Mouse (Mus musculus) adrenal gland, postnatal 36 days (tissue): ENCODE measurements around the gene Fam71f2. TPM values are rescaled to one million over a fixed set of nuclear protein-coding genes. Genes with fewer than 3 reads are reported as not detected.
A peak's percentile ranks its signal among the peaks of the same experiment; 100 is the strongest.

Source experiments
- DNase-seq, 2 experiments: peaks; one replicate each; pipeline ENCODE4 v3.0.0; 2021; ENCODE audit warnings: mixed read lengths in 1 of 2
- long read RNA-seq, 2 experiments: library from polyadenylated mRNA; stranded (forward); transcript quantifications; one replicate each; pipeline ENCODE4 v2.0.0; 2021; ENCODE audit warnings: borderline sequencing depth in 2 of 2
- total RNA-seq, 2 experiments: library from RNA; stranded (reverse); gene quantifications; 2 replicates each; pipeline ENCODE4 v1.2.3; 2021

The Fam71f2 gene
- total RNA-seq, result not detected
- long read RNA-seq, experiment 1, result 0 reads
- long read RNA-seq, experiment 2, result 0 reads

GRCm38 (mm10) chr6:29279293-29279692, at the start of gene Fam71f2:
Gene Fam71f2, plus strand, starts transcription at chr6:29279593.
- DNase-seq, result no peak

DNA sequence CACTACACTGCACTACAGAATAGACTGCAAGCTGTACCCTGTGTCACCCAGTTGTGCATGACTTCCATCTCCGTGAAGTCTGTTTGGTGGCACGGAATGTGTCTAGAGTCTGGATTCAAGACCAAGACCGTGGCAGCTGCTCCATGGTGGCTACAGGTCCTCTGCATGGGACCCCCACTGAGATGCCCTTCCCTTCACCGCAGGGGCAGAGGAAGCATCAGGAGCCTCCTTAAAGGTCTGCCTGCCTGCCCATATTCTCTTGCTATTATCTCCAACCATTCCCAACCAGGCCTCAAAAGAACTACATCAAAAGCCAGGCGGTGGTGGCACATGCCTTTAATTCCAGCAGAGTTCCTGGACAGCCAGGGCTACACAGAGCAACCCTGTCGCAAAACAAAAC, 49.0 kb upstream of the Fam71f2 start:
- DNase-seq, result no peak

GRCm38 (mm10) chr6:29231799-29232198, 47.6 kb upstream of the Fam71f2 start:
- no peak for DNase-seq

- DNase-seq, result no peak
These were observed 47.1 kb upstream of the Fam71f2 start for GRCm38 (mm10) chr6:29232321-29232720.

DNA sequence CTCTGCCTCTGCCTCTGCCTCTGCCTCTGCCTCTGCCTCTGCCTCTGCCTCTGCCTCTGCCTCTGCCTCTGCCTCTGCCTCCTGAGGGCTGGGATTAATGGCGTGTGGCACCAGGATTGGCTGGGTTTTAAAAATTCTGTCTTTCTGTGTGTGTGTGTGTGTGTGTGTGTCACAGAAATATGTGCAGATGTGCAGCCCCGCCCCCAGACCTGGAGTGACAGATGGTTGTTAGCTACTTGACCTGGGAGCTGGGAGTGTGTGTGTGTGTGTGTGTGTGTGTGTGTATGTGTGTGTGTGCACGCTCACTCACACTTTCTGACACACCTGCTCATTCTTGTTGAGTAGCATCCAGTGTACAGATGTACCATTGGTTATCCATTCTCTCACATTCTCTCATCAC, 45.7 kb upstream of the Fam71f2 start:
- DNase-seq, result no peak

GRCm38 (mm10) chr6:29234272-29234671, 45.1 kb upstream of the Fam71f2 start:
- no peak for DNase-seq

DNA sequence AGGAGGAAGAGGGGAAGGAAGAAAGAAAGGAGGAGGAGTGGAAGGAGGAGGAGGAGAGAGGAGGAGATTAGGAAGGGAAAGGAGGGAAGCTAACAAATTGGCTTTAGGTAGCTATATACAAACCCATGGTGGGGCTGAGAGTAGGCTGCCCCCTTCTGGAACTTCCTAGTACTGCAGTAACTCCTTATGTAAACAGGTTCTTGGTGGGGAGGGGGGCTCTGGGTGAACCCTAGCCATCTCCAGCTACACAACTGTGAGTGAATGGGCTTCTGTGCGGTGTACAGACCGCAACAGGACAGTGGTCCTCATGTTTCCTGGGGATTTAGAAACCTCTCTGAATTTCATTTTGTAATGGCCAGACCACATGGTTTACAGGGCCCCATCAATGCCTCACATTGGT, 38.6 kb upstream of the Fam71f2 start:
- peak; percentile 28 to 51 for DNase-seq

DNA sequence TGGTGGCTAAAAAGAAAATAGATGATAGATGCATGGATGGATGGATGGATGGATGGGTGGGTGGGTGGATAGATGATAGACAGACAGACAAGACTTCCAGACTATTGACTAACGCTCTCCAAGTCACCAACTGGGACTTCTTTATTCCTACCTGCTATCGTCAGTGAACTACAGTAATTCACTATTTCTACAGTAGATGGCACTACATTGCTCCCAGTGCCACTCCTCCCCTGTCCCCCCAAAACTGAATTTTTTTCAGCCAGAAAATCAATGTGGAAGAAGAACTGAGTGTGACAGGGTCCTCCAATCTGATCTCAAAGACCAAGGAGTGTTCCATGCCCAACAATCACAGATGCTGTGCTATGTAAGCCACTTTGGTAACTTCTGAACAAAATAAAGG, 37.7 kb upstream of the Fam71f2 start:
- DNase-seq, result no peak

- DNase-seq, result no peak
These were observed 37.1 kb upstream of the Fam71f2 start for GRCm38 (mm10) chr6:29242265-29242664.

DNA sequence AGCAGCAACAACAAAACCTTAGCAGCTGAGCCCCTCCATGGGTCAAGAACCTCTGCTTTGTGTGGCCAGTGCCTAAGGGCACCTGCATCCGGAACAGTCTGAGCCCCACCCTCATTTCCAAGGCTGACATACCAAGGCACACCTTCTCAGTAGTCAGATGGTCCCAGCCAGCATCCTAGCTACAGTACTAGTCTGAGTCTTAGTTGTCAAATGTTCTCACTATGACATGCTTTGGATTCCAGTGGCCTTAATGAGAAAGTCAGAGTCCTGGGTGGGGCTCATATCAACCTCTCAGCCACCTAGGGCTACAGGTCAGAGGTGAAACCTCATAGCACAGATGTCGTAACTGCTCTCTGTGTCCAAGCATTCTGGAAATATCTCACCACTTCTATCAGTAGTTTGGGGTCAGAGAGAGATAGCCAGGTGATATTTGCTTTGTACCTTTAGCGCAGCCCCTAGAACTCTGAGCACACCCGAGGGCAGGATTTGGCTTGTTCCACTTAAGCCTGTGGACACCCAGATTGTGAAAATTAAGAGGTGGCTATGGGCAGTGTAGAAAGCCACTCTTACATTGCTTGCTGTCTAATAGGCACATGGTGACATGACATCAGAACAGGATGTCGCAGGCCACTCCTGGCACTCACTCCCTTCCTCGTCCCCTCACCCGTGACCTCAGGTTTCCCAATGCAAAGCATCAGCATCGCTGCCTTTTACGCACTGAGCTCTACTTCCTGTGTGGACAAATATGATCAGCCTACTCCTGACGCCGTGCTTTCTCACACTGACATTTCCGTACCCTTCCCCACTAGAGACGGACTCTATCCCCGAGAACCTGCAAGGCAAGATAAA, 33.9 kb upstream of the Fam71f2 start:
- no peak for DNase-seq

GRCm38 (mm10) chr6:29246183-29246582, 33.2 kb upstream of the Fam71f2 start:
- DNase-seq, result no peak

- peak in 1 of 2 experiments; percentile 27 for DNase-seq
These were observed 32.8 kb upstream of the Fam71f2 start for GRCm38 (mm10) chr6:29246585-29246984.

DNA sequence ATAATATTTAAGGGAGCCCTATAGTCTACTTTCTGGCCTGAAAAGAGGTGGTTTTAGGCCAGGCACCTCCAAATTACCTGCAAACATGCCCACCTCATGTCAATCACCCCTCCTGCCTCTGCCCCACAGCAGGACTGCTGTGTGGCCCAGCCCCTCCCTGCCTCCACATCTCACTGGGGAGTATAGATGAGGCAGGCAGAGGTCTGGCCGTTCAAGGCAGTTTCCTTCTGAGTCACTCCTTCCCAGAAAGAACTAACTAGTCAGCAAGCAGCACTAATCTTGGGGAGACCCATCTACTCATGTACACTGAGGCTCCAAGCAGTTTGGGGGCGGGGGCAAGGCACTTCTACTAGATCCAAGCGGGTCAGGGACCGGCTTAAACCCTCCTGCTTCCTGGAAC, 32.3 kb upstream of the Fam71f2 start:
- DNase-seq, result no peak

DNA sequence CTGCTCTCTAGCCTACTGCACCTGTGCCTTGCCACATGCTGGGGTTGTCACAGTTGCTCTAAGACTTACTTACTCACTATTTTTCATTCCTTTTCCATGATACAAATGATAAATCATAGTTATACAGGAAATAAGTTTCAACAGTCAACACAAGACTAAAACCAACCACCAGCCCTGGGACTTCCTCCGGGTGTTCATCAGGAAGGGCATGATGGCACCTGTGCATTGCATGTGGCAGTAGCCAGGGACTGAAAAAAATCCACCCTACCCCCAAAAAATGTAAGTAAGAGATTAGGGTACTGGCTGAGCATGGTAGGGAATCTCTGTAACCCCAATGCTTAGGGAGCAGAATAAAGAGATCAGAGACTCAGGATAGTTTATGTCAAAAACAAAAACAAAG, 20.0 kb upstream of the Fam71f2 start:
- no peak for DNase-seq

DNA sequence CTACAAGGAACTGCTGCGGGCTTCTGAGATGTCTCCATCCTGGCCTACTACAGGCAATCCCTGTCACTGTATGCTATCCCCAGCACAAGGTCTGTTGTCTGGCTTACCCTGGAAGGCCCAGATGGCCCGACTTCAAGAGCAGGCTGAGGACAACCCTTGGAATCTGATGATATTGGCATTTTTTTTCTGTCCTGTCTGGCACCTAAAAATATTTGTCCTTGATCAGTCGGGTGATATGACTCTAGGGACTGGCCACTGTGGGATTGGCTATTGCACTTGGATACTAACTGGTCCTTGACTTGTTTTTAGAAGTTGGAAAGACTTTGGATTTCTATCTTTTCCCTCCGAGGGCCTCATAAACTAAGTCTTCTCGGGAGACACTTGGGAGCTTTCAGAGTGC, 17.6 kb upstream of the Fam71f2 start:
- DNase-seq, result no peak

DNA sequence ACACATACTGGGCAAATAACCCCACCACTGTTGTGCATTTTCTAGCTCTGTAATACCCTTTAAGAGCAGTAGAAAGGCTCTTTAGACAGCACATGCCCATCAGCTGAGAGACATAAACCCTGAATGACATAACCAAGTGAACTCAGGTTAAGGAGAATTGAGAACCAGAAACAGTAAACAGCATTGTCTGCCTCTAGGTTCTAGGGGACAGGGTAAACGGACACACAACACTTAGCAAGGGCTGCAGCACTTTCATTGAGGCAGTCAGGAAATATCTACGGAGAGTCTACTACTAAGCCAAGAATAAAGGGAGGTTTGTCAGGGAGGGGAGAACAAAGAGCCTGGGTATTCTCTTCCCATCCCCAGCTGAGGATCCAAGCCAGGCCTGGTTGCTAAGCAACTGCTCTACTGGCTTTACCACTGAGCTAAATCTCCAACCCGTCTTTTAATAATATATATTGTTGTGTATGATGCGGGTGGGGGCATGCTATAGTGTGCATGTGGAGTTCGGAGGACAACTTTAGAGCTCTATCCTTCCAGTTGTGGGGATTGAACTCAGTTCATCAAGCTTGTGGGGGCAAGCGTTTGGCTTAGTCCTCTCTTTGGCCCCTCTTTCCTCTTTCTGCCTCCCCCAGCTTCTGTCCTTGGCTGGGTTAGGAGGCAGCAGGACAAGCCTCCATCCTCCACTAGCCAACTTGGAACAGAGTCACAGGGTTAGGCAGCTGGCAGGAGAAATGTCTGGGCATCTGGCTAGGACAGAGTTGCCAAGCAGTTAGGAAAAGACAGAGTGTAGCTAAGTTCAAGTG, 15.5 kb upstream of the Fam71f2 start:
- DNase-seq, result peak; percentile 42 to 46

DNA sequence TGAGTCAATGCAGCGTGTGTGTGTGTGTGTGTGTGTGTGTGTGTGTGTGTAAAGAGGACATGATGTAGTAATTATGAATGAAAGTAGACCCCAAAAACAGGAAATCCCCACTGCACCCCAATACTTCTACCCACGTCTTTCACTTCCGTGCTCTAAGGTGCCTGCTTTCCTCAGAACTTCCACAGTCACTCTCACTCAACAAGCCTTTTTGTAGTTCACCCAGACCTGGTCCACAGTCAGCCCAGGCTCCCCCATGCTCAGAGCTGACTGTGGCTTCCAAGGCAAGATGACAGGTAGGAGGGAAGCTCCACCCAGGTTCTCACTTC, 15.0 kb upstream of the Fam71f2 start:
- no peak for DNase-seq

DNA sequence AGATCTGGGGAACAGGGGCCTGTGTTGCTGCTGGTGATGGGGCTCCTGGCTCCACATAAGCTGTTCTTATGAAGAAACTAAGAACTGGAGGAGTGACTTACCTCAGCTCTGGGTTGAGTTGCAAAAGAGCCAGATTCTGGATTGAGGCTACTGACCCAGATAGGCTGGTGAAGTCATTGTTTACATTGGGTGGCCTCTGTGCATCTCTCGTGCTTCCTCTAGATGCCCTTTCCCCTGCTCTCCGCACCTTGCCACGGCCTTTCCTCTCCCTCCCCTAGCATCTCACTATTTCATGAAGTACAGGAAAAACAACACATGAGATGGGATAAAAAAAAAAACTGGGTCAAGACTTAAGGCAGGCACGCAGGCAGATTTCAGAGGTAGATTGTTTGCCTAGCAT, 12.5 kb upstream of the Fam71f2 start:
- DNase-seq, result no peak

DNA sequence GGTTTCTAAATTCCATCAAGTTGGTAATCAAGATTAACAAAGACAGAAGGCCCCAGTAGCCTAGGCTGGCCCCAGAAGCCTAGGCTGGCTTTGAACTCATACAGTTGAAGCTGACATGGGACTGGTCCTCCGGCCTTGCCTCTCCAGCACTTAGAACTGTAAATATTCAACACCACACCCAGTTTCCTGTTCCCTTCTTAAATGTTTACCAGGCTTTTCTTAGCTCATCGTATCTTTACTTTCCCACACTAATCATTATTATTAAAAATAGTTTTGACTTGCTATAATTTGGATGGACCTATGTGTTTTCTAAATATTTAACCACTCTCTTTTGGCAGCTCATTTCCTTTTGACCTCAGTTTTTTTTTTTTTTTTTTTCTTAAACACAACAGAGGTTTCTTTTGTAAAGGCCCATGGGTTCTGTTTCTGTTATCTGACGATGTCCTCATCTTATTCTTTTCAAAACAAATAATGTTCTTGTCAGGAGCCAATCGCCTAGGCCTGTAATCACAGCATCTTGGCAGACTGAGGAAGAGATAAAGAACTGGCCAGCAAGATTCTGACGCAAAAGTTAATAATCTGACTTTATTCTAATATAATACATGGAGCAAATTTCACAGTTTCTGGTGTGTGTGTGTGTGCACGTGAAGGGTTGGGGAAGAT, 10.3 kb upstream of the Fam71f2 start:
- DNase-seq, result no peak

- DNase-seq, result peak in 1 of 2 experiments; percentile 35
These were observed 8.4 kb upstream of the Fam71f2 start for GRCm38 (mm10) chr6:29270961-29271360.

GRCm38 (mm10) chr6:29272312-29273072, 6.9 kb upstream of the Fam71f2 start, which contains the start of gene Hilpda:
Gene Hilpda, plus strand, starts transcription at chr6:29272488.
- peak; percentile 95 for DNase-seq

DNA sequence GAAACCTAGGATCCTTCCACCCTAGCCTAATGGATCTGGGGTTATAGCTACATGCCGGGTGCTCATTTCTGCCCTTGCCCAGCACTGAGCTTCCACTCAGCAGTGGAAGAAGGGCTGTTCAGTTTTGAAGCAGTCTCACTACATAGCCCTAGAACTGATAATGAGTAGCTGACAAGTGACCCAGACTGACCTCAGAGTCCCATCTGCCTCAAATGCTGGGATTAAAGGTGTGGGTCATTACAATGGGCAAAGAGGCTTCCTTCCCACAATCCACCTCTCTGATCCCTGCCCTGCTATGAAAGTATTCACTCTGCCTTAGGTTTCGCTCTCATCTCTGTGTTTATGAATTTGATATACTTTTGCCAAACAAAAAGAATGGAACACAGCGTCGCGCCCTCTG, 2.6 kb upstream of the Fam71f2 start:
- no peak for DNase-seq
